Mouse (Mus musculus): Measurements from ENCODE around the gene Chd9. TPM values are rescaled to one million over a fixed set of nuclear protein-coding genes. Genes with fewer than 3 reads are reported as not detected.

The Chd9 gene
- polyA plus RNA-seq, 1 experiment from 2014 or later, result 95.6 TPM

DNA sequence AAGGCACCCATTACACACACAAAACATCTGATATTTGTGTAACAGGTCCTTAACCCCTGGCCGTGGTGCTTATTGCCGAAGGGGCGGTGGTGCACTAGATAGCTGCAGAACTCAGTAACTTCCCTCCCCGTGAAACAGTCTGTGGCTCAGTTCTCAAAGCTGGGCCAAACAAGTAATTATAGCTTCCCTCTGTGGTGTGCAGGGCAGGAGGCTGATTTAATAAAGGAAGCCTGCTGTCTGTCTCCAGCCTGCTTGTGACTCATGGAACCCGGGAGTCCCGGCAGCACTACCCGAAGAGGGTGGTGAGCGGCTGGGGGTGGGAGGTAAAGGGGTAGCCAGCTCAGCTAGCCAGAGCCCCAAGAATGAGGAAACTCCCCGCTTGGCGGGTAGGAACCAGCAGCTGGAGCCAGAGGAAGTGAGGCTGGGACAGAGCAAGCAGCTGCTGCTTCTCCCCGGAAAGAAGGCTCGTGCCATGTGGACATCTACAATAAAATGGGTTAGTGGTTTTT, 48.1 kb downstream of the Chd9 start:
- under 1% methylated on average over 12 of the region's 12 CpGs for WGBS
- Histone ChIP-seq H3K4me1 (ENCODE audit: control insufficient read depth, insufficient read depth, low read length) (peaks cover 28% of the 10 kb centered on the region), H3K27me3 (replicated peaks; ENCODE audit: control insufficient read depth, insufficient read depth, low read length) (no peaks in the 10 kb centered on the region), H3K9me3 (replicated peaks; ENCODE audit: control insufficient read depth, low read length) (no peaks in the 10 kb centered on the region), H3K4me3 (ENCODE audit: low read depth, low read length) (peak overlapping the region; percentile 33; the same call in 1 of the 2 replicates), H3K36me3 (ENCODE audit: control insufficient read depth, insufficient read depth, low read length) (no peaks in the 10 kb centered on the region), H3K27ac (ENCODE audit: low read depth, low read length) (peak overlapping the region; percentile 91), H3K9ac (ENCODE audit: low read length) (peak overlapping the region; percentile 64), H3K4me2 (ENCODE audit: low read length) (peak overlapping the region; percentile 75)
- peak; percentile 74 for DNase-seq (ENCODE audit: low spot score)
- ATAC-seq, result peak; percentile 65

DNA sequence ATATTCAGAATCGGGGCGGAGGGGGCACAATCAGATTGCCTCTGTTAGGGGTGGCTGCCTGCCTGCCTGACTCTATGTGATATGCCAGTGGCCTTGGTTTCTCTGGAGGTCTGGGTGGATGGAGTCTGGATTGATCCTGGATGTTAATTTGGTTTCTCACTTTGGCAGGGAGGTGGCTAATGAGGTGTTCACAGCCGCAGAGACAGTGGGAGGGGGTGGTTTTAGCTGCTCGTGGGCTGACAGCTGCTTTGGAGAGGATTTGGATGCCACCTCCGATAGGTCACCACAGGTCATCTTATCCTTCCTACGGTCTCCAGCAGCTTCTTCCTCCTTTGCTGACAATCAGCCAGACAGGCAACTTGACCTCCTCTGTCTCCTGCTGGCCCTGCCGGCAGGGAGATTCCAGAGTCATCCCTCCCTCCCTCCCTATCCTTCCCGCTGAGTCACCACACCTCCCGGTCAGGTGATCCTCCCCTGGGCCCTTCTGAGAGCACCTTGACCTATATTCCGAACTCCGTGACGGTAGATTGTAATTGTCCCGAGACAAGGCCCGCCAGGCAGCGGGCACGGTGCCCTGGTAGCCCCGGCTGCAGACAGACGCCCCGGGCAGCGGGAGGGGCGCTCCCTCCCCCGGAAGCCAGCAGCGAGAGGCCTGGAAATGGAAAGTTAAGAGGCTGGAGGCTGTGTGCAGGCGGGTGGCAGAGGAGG, 48.7 kb downstream of the Chd9 start:
- H3K27ac ChIP-seq (ENCODE audit: low read depth, low read length), result peak overlapping the region; percentile 91
- ATAC-seq (peak; percentile 61), DNase-seq (ENCODE audit: low spot score) (peak; percentile 58)
- under 1% methylated on average over 24 of the region's 24 CpGs for WGBS
- H3K36me3 ChIP-seq (ENCODE audit: control insufficient read depth, insufficient read depth, low read length), result no peaks in the 10 kb centered on the region
- peaks cover 24% of the 10 kb centered on the region for H3K4me1 ChIP-seq (ENCODE audit: control insufficient read depth, insufficient read depth, low read length)
- H3K27me3 ChIP-seq (replicated peaks; ENCODE audit: control insufficient read depth, insufficient read depth, low read length), result no peaks in the 10 kb centered on the region
- H3K4me2 ChIP-seq (ENCODE audit: low read length), result peak overlapping the region; percentile 75
- H3K4me3 ChIP-seq (ENCODE audit: low read depth, low read length), result peak overlapping the region; percentile 33
- H3K9ac ChIP-seq (ENCODE audit: low read length), result peak overlapping the region; percentile 64
- no peaks in the 10 kb centered on the region for H3K9me3 ChIP-seq (replicated peaks; ENCODE audit: control insufficient read depth, low read length)

DNA sequence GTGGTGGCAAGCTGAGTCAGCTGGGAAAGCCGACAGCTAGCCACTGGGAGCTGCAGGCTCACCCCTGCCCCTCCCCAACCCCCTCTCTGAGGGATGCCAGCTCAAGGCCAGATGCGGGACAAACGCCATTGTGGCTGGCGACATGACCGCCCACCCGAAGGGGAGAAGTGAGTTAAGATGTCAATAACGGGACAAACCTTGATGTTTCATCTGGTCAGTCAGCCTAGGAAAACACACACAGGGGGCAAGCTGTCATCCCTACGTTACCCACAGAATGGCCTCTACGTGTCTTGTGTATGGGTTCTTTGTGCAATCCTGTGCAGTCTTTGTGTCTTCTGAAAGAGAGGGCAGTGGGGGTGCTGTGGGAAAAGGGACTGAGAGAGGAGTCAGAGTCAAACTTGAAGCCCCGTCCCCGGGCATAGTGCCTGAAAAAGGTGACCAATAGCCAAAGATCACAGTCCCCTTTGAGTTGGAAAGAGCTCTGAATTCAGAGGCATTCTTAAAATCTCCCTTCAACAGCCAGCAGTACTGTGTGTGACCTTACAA, 49.4 kb downstream of the Chd9 start:
- ATAC-seq (no peak; the same call in 1 of the 2 replicates), DNase-seq (ENCODE audit: low spot score) (peak; percentile 28)
- peak overlapping the region; percentile 75 for H3K4me2 ChIP-seq (ENCODE audit: low read length)
- WGBS, result under 1% methylated on average over 11 of the region's 11 CpGs
- H3K36me3 ChIP-seq (ENCODE audit: control insufficient read depth, insufficient read depth, low read length), result no peaks in the 10 kb centered on the region
- H3K27ac ChIP-seq (ENCODE audit: low read depth, low read length), result peak overlapping the region; percentile 91
- H3K27me3 ChIP-seq (replicated peaks; ENCODE audit: control insufficient read depth, insufficient read depth, low read length), result no peaks in the 10 kb centered on the region
- H3K4me1 ChIP-seq (ENCODE audit: control insufficient read depth, insufficient read depth, low read length), result peaks cover 22% of the 10 kb centered on the region
- H3K4me3 ChIP-seq (ENCODE audit: low read depth, low read length), result peak overlapping the region; percentile 33
- H3K9ac ChIP-seq (ENCODE audit: low read length), result peak overlapping the region; percentile 64
- H3K9me3 ChIP-seq (replicated peaks; ENCODE audit: control insufficient read depth, low read length), result no peaks in the 10 kb centered on the region

DNA sequence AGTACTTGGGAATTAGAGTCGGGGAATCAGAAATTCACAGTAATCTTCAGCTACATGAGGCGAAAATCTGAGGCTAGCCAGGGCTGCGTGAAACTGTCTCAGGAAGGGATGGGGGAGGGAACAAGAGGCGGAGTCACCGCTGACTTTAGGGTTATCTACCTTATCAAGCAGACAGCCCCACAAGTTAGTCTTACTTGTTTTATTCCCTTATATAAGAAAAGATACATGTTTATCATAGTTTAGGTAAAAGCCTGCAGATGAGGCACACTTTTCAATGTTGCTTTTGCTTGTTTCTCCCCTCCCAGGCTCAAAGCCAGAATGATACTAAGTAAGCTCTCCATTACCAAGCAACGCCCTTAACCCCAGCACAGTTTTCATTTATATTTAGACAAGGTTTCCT, 50.4 kb downstream of the Chd9 start:
- Histone ChIP-seq H3K27ac (ENCODE audit: low read depth, low read length) (no peak overlapping the region), H3K4me1 (ENCODE audit: control insufficient read depth, insufficient read depth, low read length) (peaks cover 22% of the 10 kb centered on the region), H3K27me3 (replicated peaks; ENCODE audit: control insufficient read depth, insufficient read depth, low read length) (no peaks in the 10 kb centered on the region), H3K4me3 (ENCODE audit: low read depth, low read length) (no peak overlapping the region), H3K36me3 (ENCODE audit: control insufficient read depth, insufficient read depth, low read length) (no peaks in the 10 kb centered on the region), H3K9ac (ENCODE audit: low read length) (no peak overlapping the region), H3K9me3 (replicated peaks; ENCODE audit: control insufficient read depth, low read length) (no peaks in the 10 kb centered on the region), H3K4me2 (ENCODE audit: low read length) (no peak overlapping the region)
- 77% methylated on average over 6 of the region's 6 CpGs for WGBS
- no peak for DNase-seq (ENCODE audit: low spot score)
- ATAC-seq, result no peak

DNA sequence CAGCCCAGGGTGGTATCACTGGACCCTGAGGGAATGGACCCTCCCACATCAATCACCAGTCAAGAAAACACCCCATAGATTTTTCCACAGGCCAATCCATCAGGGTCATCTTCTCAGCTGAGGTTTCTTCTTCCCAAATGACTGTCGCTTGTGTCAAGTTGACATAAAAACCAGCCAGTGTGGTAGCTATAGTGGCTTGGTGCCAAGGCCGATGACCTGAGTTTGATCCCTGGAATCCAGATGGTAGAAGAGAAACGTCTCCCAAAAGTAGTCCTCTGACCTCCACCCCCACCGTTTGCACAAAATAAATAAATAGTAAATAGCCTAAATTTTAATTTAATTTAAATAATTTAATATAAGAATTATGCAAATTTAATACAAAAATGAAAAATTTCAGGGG, 51.9 kb downstream of the Chd9 start:
- no peaks in the 10 kb centered on the region for H3K9me3 ChIP-seq (replicated peaks; ENCODE audit: control insufficient read depth, low read length)

DNA sequence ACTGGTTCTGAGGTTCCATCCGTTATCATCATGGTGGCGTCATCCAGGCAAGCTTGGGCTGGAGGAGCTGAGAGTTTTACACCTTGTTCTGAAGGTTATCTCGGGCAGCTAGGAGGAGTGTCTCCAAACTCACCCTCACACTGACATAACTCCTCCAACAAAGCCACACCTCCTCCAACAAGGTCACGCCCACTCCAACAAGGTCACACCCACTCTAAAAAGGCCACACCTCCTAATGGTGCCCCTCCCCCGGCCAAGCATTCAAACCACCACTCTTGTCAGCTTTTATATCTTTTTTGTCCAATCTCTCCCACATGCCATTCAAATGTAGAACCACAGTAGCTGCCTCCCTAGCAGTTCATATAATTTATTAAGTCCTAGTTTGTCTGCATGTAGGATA, 53.0 kb downstream of the Chd9 start:
- Histone ChIP-seq H3K9me3 (replicated peaks; ENCODE audit: control insufficient read depth, low read length) (no peaks in the 10 kb centered on the region), H3K4me3 (ENCODE audit: low read depth, low read length) (no peak overlapping the region), H3K36me3 (ENCODE audit: control insufficient read depth, insufficient read depth, low read length) (no peaks in the 10 kb centered on the region), H3K27ac (ENCODE audit: low read depth, low read length) (no peak overlapping the region), H3K4me2 (ENCODE audit: low read length) (no peak overlapping the region), H3K27me3 (replicated peaks; ENCODE audit: control insufficient read depth, insufficient read depth, low read length) (no peaks in the 10 kb centered on the region), H3K4me1 (ENCODE audit: control insufficient read depth, insufficient read depth, low read length) (peaks cover 17% of the 10 kb centered on the region), H3K9ac (ENCODE audit: low read length) (no peak overlapping the region)
- 92% methylated on average over 5 of the region's 5 CpGs for WGBS
- DNase-seq (ENCODE audit: low spot score), result no peak
- no peak for ATAC-seq

More for the DNA sequence above, 51.9 kb downstream of the Chd9 start:
- Histone ChIP-seq H3K4me2 (ENCODE audit: low read length) (no peak overlapping the region), H3K9ac (ENCODE audit: low read length) (no peak overlapping the region), H3K36me3 (ENCODE audit: control insufficient read depth, insufficient read depth, low read length) (no peaks in the 10 kb centered on the region), H3K27ac (ENCODE audit: low read depth, low read length) (no peak overlapping the region), H3K4me1 (ENCODE audit: control insufficient read depth, insufficient read depth, low read length) (peaks cover 22% of the 10 kb centered on the region), H3K4me3 (ENCODE audit: low read depth, low read length) (no peak overlapping the region), H3K27me3 (replicated peaks; ENCODE audit: control insufficient read depth, insufficient read depth, low read length) (no peaks in the 10 kb centered on the region)
- no peak for DNase-seq (ENCODE audit: low spot score)
- 90% methylated on average over 4 of the region's 4 CpGs for WGBS
- ATAC-seq, result no peak

DNA sequence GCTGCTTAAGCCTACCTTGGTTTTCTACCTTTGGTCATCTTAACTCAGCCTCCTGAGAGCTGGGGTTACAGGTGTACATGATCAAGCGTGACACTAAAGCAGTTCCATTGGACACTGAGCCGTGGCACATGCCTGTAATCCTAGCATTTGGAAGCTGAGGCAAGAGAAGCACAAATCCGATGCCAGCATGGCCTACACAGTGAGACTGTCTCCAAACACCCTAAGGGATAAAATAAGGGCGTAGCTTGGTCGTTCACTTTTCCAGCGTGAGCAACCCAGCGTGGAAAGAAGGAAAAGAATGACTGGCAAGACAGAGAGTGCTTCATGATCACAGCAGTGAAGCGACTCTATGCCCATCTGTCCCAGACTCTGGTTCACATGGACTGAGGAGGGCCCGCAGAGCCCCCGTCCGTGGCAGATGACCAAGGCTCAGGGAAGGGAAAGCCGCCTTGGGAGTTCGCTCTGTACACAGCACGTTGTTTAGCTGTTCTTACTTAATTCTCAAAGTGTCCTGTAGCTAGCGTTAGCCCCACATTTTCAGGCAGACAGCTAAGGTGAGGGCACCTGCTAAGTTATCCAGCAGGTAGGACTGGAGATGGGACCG, 54.0 kb downstream of the Chd9 start:
- Histone ChIP-seq H3K4me1 (ENCODE audit: control insufficient read depth, insufficient read depth, low read length) (peaks cover 7% of the 10 kb centered on the region), H3K9ac (ENCODE audit: low read length) (no peak overlapping the region), H3K27ac (ENCODE audit: low read depth, low read length) (no peak overlapping the region), H3K27me3 (replicated peaks; ENCODE audit: control insufficient read depth, insufficient read depth, low read length) (no peaks in the 10 kb centered on the region), H3K4me2 (ENCODE audit: low read length) (no peak overlapping the region), H3K9me3 (replicated peaks; ENCODE audit: control insufficient read depth, low read length) (no peaks in the 10 kb centered on the region), H3K4me3 (ENCODE audit: low read depth, low read length) (no peak overlapping the region), H3K36me3 (ENCODE audit: control insufficient read depth, insufficient read depth, low read length) (no peaks in the 10 kb centered on the region)
- DNase-seq (ENCODE audit: low spot score) (no peak), ATAC-seq (no peak)
- 86% methylated on average over 16 of the region's 16 CpGs for WGBS

DNA sequence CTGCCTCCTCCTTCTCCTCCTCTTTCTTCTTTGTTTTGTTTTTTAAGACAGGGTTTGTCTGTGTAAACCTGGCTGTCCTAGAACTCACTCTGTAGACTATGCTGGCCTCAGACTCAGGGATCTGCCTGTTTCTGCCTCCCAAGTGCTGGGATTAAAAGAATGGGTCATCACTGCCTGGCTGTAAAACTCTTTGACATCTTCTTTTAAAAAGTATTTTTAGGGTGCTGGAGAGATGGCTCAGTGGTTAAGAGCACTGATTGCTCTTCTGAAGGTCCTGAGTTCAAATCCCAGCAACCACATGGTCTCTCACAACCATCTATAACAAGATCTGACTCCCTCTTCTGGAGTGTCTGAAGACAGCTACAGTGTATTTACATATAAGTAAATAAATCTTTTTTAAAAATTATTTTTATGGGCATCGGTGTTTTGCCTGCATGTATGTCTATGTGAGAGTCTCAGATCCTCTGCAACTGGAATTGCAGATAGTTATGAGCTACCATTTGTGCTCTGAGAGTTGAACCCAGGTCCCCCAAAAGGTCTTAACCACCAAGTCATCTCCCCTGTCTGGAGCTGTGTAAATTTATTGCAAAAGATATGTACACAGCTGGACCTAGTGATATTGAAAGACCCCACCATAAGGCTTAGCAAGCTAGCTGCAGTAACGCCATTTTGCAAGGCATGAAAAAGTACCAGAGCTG, 57.7 kb downstream of the Chd9 start:
- DNase-seq (ENCODE audit: low spot score) (no peak), ATAC-seq (no peak)
- Histone ChIP-seq H3K27ac (ENCODE audit: low read depth, low read length) (no peak overlapping the region), H3K36me3 (ENCODE audit: control insufficient read depth, insufficient read depth, low read length) (no peaks in the 10 kb centered on the region), H3K9me3 (replicated peaks; ENCODE audit: control insufficient read depth, low read length) (no peaks in the 10 kb centered on the region), H3K9ac (ENCODE audit: low read length) (no peak overlapping the region), H3K4me1 (ENCODE audit: control insufficient read depth, insufficient read depth, low read length) (no peaks in the 10 kb centered on the region), H3K27me3 (replicated peaks; ENCODE audit: control insufficient read depth, insufficient read depth, low read length) (no peaks in the 10 kb centered on the region), H3K4me3 (ENCODE audit: low read depth, low read length) (no peak overlapping the region), H3K4me2 (ENCODE audit: low read length) (no peak overlapping the region)
- 76% methylated on average over 2 of the region's 2 CpGs for whole genome bisulfite sequencing
